Mouse (Mus musculus) layer of hippocampus, postnatal 10 days (tissue): ENCODE measurements around the gene Ppdpf. TPM values are rescaled to one million over a fixed set of nuclear protein-coding genes. Genes with fewer than 3 reads are reported as not detected.
A peak's percentile ranks its signal among the peaks of the same experiment; 100 is the strongest.

ENCODE experiments used
- DNase-seq, 2 experiments: peaks; one replicate each; pipeline ENCODE4 v3.0.0; 2021; ENCODE audit warnings: low spot score in 2 of 2
- total RNA-seq, 2 experiments: library from RNA; stranded (reverse); gene quantifications; 2 replicates each; pipeline ENCODE4 v1.2.3; 2021

Ppdpf gene
- total RNA-seq, 2 experiments from 2014 or later, result 135 to 146 TPM

DNA sequence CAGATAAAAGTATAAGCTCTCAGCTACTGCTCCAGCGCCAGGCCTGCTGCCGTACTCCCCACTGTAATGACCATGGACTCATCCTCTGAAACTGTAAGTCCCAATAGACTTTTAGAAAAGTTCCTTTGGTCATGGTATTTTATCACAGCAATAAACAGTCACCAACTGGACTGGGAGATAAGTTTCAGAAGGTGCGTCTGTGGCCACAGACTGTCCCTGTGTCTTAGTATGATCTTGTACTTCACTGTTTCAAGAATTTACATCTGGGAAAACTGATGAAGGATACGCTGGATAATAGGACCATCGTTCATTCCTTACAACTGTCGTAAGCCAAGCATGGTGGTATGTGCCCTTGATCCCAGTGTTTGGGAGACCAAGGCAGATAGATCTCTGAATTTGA, 29.0 kb downstream of the Ppdpf start:
- DNase-seq, result no peak

DNA sequence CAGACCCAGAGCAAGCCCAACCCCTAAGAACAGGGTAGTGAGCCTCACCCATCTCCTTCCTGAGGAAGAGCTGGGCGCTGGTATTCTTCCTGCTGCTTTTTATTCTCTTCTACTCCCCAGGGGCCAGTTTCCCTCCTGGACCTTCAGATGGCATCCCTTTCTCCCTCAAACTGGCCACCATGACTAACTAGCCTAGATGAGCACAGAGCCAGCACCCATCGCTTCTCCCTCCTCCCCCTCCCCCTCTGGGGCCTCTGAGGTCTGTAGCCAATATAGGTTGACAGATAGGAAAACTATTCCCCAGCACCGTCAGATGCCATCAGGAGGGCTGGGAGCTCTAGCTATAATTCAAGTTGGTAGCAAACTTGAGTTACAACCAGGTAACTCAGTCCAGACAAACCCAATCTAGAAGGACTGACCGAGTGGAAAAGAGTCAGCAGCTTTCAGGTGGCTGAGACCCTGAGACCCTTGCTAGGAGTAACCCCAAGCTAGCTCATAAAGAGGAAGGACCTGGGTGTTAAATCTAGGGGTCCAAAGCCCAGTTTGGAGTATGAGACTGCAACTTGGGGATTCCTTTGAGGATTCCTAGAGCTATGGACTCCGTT, 31.9 kb downstream of the Ppdpf start:
- DNase-seq, result no peak

DNA sequence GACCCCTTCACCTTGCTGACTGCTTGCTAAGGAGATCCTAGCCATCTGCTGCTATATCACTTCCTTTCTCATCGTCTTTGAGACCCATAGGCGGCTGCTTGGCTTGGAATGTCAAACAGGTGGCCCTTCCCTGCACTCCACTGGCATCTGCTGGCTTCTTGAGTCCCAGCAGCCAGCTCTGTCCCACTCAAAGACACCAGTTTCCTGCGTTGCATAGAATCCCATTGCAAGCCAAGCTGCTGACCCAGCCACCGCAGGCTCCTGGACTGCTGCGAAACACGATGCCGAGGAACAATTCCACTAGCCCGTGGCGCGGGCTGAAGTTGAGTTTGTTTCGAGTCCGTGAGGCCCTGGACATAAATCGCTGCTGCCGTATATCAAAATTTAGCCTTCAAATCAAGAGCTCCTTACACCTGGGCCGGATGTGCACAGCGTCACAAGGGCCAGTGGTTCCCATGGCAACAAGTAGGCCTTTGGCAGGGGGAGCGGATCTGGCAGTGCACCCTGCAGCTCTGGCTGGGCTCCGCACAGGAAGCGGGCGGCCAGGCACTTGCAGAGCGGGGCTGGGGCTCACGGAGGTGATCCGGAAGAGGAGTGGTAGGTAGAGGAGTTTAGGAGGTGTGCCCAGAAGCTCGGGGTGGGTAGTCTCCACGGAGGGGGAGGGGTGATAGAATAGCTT, 32.6 kb downstream of the Ppdpf start, which contains the start of gene Fndc11:
TSS of gene Fndc11 (plus strand) at position 476 of the 679 bp plus-strand sequence.
- peak; percentile 68 to 72 for DNase-seq

DNA sequence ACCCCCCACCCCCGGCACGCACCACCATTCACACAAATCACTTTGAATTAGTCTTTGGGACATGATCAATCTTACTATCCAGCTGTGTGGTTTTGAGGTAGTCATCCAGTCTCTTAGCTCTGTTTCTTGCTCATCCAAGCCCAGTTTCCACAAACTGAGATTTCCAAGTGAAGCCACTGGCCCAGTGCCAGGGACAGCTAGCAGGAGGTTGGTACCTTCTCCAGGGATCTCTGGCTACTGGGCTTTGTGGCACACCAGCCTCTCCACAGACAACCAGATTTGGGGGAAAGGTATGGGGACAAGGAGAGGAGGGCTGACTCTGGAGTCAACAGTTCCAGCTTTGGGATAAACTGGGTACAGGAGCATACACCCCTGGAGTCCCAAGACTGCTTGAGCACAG, 33.3 kb downstream of the Ppdpf start:
- no peak for DNase-seq

DNA sequence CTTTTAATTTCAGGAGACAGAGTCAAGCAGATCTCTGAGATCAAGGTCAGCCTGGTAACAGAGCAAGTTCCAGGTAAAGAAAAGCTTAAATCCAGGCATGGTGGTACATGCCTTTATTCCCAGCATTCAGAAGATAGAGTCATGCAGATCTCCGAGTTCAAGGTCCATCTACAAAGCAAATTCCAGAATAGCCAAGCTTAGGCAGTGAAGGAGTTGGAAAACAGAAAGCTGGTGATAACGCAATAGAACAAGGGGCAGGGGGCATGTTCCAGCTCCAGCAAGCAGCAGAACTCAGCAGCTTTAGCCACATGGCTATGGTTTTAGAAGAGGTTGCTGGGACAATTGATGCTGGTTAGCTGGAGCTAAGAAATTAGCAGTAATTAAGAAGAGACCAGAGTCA, 37.9 kb downstream of the Ppdpf start:
- no peak for DNase-seq

DNA sequence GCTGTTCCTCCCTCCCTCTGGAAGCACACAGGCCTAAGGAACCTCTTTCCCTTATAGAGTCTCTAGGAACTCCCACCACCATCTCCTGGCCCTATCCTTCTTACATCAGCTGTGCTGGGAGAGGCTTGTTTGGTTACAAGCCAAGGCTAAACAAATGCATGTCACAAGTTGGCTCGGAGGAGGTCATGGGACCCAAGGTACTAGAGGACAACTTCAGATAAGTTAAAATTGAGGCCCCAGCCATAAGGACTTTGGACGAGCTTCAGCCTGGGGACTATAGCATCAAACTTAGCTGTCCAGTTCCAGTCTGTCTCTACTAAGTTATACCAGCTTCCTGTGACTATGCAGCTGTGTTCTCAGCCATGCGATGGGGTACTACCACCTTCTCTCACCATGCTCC, 40.1 kb downstream of the Ppdpf start:
- DNase-seq, result no peak

DNA sequence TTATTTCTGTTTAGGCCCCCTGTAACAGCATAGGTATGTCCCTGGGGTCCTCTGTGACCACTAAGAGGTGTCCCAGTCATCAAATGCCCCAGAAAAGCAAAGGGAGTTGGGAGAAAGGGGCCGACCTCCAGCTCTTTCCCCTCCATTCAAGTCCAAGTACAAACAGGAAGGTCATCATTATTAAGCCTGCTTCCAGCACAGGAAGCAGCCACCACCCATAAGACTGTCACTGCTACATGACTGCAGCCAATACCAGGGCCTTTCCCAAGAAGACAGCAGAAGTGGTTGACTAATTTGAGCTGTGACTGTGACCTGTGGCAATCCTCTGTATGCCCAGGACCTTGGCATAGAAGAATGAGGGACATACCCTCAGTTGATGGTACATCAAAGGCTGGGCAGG, 41.3 kb downstream of the Ppdpf start:
- no peak for DNase-seq

DNA sequence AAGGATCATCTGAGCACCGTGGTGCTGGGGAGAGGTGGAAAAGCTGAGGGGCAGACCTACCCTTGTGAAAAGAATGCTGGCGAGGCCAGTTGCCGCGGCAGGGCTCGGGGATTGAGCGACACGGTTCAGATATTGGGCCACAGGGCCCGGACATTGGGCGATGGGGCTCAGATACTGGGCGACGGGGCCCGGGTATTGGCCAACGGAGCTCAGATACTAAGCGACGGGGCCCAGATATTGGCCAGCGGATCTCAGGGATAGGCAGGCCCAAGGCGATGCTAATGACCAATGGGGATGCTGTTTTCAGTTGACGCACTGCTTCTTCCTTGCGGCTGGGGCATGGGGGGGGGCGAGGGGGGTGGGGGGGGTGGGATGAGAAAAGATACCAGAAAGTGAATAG, 44.1 kb downstream of the Ppdpf start:
- DNase-seq, result no peak

DNA sequence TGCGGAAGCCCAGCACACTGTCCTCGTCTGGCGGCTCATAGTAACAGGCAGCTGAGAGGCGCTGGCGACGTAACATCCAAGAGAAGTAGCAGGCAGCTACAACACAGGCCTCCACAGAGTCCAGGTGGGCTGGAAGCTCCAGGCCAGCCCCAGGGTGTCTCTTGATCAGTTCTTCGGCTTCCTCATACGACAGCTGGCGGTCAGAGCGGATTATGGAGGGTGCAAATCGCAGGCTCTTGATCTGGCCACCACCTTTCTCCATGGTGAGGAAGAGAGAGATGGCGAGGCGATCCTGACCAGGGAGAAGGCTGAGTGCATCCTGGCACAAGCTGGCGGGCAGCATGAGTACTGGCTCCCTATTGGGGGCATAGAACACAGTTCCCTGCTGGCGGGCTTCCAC, 46.4 kb downstream of the Ppdpf start:
- DNase-seq, result no peak

DNA sequence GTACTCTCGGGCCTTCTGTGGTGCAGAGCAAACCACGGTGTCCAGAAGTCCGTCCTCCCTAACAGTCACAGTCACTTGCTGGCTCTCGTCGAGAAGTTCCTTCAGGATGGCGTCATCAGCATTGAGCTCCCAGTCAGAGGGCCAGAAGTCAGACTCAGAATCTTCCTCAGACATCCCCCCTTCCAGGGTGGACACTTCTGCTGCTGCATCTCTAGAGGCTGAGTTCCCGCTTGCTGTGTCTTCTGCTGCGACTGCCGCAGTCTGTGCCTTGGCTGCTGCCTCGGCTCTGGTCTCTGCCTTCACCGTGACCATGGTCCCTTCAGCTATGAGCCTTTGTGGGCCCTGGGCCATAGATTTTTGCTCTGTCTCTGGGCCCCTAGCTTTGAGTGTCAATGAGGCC, 47.6 kb downstream of the Ppdpf start:
- no peak for DNase-seq

DNA sequence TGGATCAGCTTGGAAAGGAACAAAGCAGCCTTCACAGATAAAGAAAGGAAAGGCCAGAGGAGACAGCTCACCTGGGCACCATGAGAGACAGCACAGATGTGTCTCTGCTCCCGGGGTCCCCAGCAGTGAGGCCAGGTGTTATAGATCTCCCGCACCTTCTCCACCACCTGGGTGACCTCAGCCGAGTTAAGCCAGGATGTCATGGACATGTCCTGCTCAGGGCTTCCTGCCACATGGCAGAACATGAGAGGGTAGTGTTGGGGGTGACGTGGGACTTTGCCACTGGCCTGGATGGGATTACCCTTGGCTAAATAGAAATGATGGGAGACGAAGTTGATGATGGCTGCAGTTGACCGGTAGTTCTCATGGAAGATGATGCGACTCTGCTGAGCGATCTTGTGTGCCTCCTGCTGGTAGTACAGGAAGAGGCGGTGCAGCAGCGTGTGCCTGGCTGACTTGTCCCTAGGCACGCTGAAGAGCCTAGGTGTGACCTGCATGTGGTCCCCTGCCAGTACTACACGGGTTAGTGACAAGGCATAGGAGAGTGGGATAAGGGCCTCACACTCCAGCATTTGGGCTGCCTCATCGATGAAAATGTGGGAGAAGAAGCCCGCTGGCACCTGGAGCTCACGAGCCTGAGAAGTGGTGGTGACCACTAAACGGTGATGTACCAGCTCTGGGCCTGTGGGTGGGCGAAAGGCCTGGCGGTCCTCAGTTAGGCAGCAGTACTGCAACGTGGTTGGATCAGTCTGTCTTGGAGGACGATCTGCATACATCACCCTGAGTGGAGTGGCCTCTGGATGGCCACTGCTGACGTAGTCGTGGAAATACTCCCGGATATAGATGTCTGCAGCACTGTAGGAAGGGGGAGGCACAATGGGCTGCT, 48.9 kb downstream of the Ppdpf start:
- DNase-seq, result no peak

DNA sequence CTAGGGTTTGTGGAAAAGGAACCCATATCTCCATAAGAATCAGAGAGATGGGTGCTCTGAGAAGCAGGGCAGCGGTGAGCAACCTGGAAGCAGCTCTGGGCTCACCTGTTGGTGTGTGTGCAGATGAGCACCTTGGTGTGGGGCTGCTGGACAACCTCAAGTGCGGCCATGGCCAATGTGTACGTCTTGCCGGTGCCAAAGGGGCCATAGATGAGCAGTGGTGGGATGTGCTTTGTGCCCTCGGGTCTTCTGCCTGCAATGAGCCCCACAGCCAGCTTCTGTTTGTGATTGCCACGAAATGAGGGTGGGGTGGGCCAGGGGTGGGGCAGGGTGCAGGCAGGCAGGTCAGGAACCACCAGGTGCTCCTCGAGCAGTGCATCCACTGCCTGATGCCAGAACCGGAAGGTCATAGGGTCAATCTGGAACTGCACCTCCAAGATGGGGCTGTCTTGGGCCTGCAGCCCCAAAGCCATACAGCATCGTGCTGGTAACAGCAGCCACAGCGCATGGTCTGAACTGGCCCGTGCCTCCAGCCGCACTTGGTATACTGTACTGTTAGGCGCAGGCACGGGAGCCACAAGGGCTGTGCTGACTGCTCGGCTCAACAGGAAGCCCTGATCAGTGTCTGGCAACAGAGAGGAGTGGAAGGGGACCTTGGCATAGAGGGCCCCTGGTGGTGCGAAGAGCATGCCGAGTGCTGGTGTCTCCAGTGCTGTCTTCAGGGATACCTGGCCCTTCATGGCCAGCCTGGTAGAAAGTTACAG, 50.4 kb downstream of the Ppdpf start:
- DNase-seq, result no peak

DNA sequence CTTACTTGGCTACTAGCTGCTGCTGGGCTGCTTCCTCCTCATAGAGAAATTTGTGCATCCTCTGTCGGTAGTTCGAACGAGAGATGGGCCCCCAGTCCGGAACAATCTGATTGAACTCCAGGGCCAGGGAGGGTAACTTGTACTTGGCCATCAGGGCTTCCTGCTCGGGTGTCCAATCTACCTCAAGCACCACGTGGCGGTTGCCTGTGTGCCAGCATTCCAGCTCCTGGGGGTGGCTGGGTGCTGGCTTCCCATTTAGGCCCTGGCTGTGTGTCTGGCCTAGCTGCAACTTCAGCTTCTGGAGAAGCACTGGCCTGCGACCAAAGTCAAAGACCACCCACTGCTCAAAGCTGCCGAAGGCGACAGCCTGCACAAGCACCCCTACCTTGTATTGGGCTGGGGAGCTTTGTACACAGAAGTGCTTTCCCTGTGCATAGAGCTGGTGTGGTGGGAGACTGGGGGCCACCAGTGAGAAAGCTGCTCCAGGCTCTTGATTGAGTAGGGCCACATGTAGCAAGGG, 51.1 kb downstream of the Ppdpf start:
- DNase-seq, result no peak

Other genes starting within 250 kb of the Ppdpf start
- gene Nkain4, start 232.5 kb upstream of the Ppdpf start, total RNA-seq, result 10 to 100 TPM; 44.2 to 57.0 TPM
- 100 to 1,000 TPM; 114 to 118 TPM for gene Arfgap1, start 220.0 kb upstream of the Ppdpf start, total RNA-seq
- 1 to 10 TPM; 1.0 to 1.2 TPM for gene Col20a1, start 200.7 kb upstream of the Ppdpf start, total RNA-seq
- gene Chrna4, start 143.7 kb upstream of the Ppdpf start, total RNA-seq, result 10 to 100 TPM; 32.4 to 33.7 TPM
- gene Kcnq2, start 51.9 kb upstream of the Ppdpf start, total RNA-seq, result 100 to 1,000 TPM; 213 to 234 TPM
- gene Eef1a2, start 30.2 kb upstream of the Ppdpf start, total RNA-seq, result 100 to 1,000 TPM; 674 to 713 TPM
- gene Ptk6, start 15.5 kb downstream of the Ppdpf start, total RNA-seq, result not detected
- under 1 TPM in 1 of 2 experiments, not detected in 1; 0.25 TPM for gene Srms, start 25.9 kb downstream of the Ppdpf start, total RNA-seq
- gene Fndc11, start 32.8 kb downstream of the Ppdpf start, total RNA-seq, result not detected
- gene Helz2, start 54.8 kb downstream of the Ppdpf start, total RNA-seq, result 1 to 10 TPM; 1.2 to 1.8 TPM
- gene Gmeb2, start 100.8 kb downstream of the Ppdpf start, total RNA-seq, result 10 to 100 TPM; 17.5 to 18.6 TPM
- 1,000 to 10,000 TPM in 1 of 2 experiments, 100 to 1,000 TPM in 1; 968 to 1,016 TPM for gene Stmn3, start 127.3 kb downstream of the Ppdpf start, total RNA-seq
- 10 to 100 TPM; 39.5 to 46.1 TPM for gene Rtel1, start 132.5 kb downstream of the Ppdpf start, total RNA-seq
- 10 to 100 TPM; 64.3 to 74.5 TPM for gene Zgpat, start 177.7 kb downstream of the Ppdpf start, total RNA-seq
- gene Arfrp1, start 178.2 kb downstream of the Ppdpf start, total RNA-seq, result 10 to 100 TPM; 35.4 to 40.8 TPM
- 10 to 100 TPM; 30.3 to 32.0 TPM for gene Lime1, start 192.8 kb downstream of the Ppdpf start, total RNA-seq